In the genomic region with DNA sequence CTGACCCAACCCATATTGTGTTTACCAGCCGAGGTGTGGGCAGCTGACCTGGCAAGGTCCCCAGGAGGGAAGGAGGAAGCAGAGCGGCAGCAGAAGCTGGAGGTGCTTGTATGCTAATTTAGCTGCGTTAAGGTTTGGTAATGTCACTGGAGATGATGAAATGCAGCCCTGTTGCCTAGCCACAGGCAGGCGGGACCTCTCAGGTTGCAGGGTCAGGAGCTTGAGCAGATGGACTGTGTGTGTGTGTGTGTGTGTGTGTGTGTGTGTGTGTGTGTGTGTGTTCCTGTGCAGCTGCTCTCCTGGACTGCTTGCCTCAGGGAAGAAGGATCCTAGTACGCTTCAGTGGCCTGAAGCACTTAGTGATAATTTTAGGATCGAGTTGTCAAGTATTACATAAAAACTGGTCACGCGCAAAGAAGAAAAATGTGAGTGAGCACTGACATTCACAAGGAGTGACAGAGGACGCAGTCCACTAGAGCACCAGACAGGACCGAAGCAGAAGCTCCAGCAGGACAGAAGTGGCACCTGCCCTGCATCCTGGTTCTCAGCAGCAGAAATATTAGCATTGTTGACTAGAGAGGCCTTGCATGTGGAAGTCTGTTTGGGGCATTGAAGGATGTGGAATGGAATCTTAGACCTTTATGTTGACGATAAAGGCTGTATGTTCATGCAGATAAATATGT, we compare ENCODE assay signal across 9 mouse cellular contexts. TPM values are rescaled to one million over a fixed set of nuclear protein-coding genes. Genes with fewer than 3 reads are reported as not detected.
DNase-seq lines count a peak whose midpoint lies in the region; TF ChIP-seq lines count a peak whose summit lies in the region.
"Had no signal": no experiment of that assay in that cellular context is flagged by ENCODE, and none has a peak within 500 bp of the region (broad histone marks: within the 10 kb centered on the region; RNA-seq: fewer than 3 reads in every experiment).

No protein-coding gene starts in this region.

- H3K27ac ChIP-seq in forebrain, embryonic 10.5 days = peak overlapping the region; percentile 54

- no peak for TF ChIP-seq POLR2A in lung, adult 2 months (IDR thresholded peaks at IDR 0.05; ENCODE audit: borderline replicate concordance, extremely low read depth, low read depth, low read length)

- peaks cover 21% of the 10 kb centered on the region for H3K4me1 ChIP-seq in forebrain, embryonic 10.5 days
- peaks cover 3% of the 10 kb centered on the region for H3K4me1 ChIP-seq in lung, adult 2 months (ENCODE audit: control insufficient read depth, insufficient read depth, low read length)

- no peaks in the 10 kb centered on the region for H3K9me3 ChIP-seq in forebrain, embryonic 10.5 days

- no peak overlapping the region for H3K4me3 ChIP-seq in forebrain, embryonic 10.5 days
- H3K4me3 ChIP-seq in lung, adult 2 months (replicated peaks; ENCODE audit: extremely low read depth, low read depth, low read length) = no peak overlapping the region

- TF ChIP-seq CTCF in lung, adult 2 months (IDR thresholded peaks at IDR 0.05; ENCODE audit: insufficient read depth, low read length) = no peak

- WGBS in forebrain, embryonic 10.5 days = 67% methylated on average over 11 of the region's 11 CpGs
- WGBS in lung, adult 2 months = 33% methylated on average over 11 of the region's 11 CpGs

- H3K36me3 ChIP-seq in forebrain, embryonic 10.5 days (replicated peaks) = peaks cover 26% of the 10 kb centered on the region

- H3K27me3 ChIP-seq in forebrain, embryonic 10.5 days (ENCODE audit: poor library complexity, severe bottlenecking) = no peaks in the 10 kb centered on the region

- peak; percentile 53 for DNase-seq in adrenal gland, postnatal 14 days
- no peak for DNase-seq in adrenal gland, postnatal 25 days
- DNase-seq in adipocyte (ENCODE audit: low spot score) = peak; percentile 28
- peak; percentile 42 for DNase-seq in forebrain, embryonic 10.5 days (ENCODE audit: extremely low spot score, low spot score)
- DNase-seq in kidney, adult 11 months = peak; percentile 74
- DNase-seq in lung, adult 2 months = peak; percentile 52
- peak; percentile 36 for DNase-seq in retina, adult 2 months (ENCODE audit: low read depth, low spot score)
- no peak for DNase-seq in layer of hippocampus, postnatal 10 days (ENCODE audit: low spot score in 2 of 2)

RNA-seq across cellular contexts. Expression of a gene that starts 14.8 kb away (rescaled TPM):
- 0.26 TPM in 1 of 2 replicates, not detected in the other for total RNA-seq in adrenal gland, postnatal 14 days (2021)
- not detected in 2 replicates for total RNA-seq in adrenal gland, postnatal 25 days (2021)
- polyA plus RNA-seq in forebrain, embryonic 10.5 days (2016; fragmentation: Nextera tagmentation; extraction: Ambion mirVana) = 0.94 and 1.1 TPM in 2 replicates
- polyA plus RNA-seq in lung, adult 2 months (2012; rRNA removed) = 0.11 and 0.12 TPM in 2 replicates
- total RNA-seq in layer of hippocampus, postnatal 10 days (2021) = 1 to 10 TPM in 1 of 2 experiments, under 1 TPM in 1; 0.78 to 1.4 TPM
- total RNA-seq: heart, postnatal 14 days had no signal

RNA-seq across cellular contexts. Expression of a gene that starts 27.3 kb away (rescaled TPM):
- 44.4 and 45.1 TPM in 2 replicates for total RNA-seq in adrenal gland, postnatal 14 days (2021)
- 122 and 134 TPM in 2 replicates for total RNA-seq in adrenal gland, postnatal 25 days (2021)
- 69.5 and 70.1 TPM in 2 replicates for polyA plus RNA-seq in forebrain, embryonic 10.5 days (2016; fragmentation: Nextera tagmentation; extraction: Ambion mirVana)
- 60.5 and 63.4 TPM in 2 replicates for polyA plus RNA-seq in lung, adult 2 months (2012; rRNA removed)
- 10 to 100 TPM; 22.4 to 24.6 TPM for total RNA-seq in layer of hippocampus, postnatal 10 days (2021)

Comparison
In these comparisons a context has a peak if more than half of its experiments do, and no peak if none do; other contexts are left out.
1. DNase-seq: peak in adrenal gland, postnatal 14 days (single experiment), adipocyte (single experiment), forebrain, embryonic 10.5 days (single experiment), kidney, adult 11 months (single experiment), lung, adult 2 months (single experiment) and retina, adult 2 months (single experiment); none in adrenal gland, postnatal 25 days (single experiment) and layer of hippocampus, postnatal 10 days (0 of 2).